Mouse (Mus musculus) G1E (cell line): Measurements from ENCODE around the gene St6galnac3. TPM values are rescaled to one million over a fixed set of nuclear protein-coding genes. Genes with fewer than 3 reads are reported as not detected.

Experiments
- ATAC-seq: 2 replicates; pipeline ENCODE4 v1.8.0; 2016; ENCODE audit warnings: mild to moderate bottlenecking; ENCODE audit not compliant: insufficient number of reproducible peaks, poor library complexity, low FRiP score, severe bottlenecking; ENCODE audit errors: extremely low read depth
- DNase-seq: peaks from one replicate; pipeline ENCODE4 v3.0.0; 2012; ENCODE audit warnings: low spot score
- H3K27me3 ChIP-seq: 2 replicates; pipeline ENCODE4 v1.6.1; 2012; ENCODE audit warnings: mild to moderate bottlenecking, low read length, inconsistent platforms; ENCODE audit not compliant: insufficient read depth
- H3K36me3 ChIP-seq: replicated peaks from 2 replicates; pipeline ENCODE3; 2012; ENCODE audit warnings: mild to moderate bottlenecking, inconsistent platforms
- H3K4me1 ChIP-seq: 2 replicates; pipeline ENCODE4 v1.6.1; 2012; ENCODE audit warnings: low read depth, low read length, inconsistent platforms, mixed read lengths; ENCODE audit not compliant: insufficient read depth
- H3K4me3 ChIP-seq: 2 replicates; pipeline ENCODE4 v1.5.1; 2012; ENCODE audit warnings: low read depth, mild to moderate bottlenecking, inconsistent platforms, low read length, moderate library complexity, mixed read lengths
- H3K9me3 ChIP-seq: replicated peaks from 2 replicates; pipeline ENCODE4 v1.6.1; 2012; ENCODE audit warnings: inconsistent platforms
- CTCF ChIP-seq: IDR thresholded peaks from 2 replicates; pipeline ENCODE4 v1.5.1; 2012; ENCODE audit warnings: low read depth, low read length, inconsistent platforms, mixed read lengths
- GATA1 ChIP-seq: IDR thresholded peaks from 2 replicates; pipeline ENCODE4 v1.6.1; 2012; ENCODE audit warnings: borderline replicate concordance, low read length, inconsistent platforms, mixed read lengths
- GATA2 ChIP-seq: IDR thresholded peaks from 2 replicates; pipeline ENCODE4 v1.6.1; 2012; ENCODE audit warnings: low read depth, low read length, inconsistent platforms, borderline replicate concordance
- POLR2AphosphoS5 ChIP-seq: IDR thresholded peaks from 2 replicates; pipeline ENCODE4 v1.6.1; 2012; ENCODE audit warnings: low read depth, low read length, inconsistent platforms; ENCODE audit not compliant: insufficient replicate concordance
- TAL1 ChIP-seq: conservative IDR thresholded peaks from 2 replicates; pipeline ENCODE4 v1.6.1; 2012; ENCODE audit warnings: low read depth, low read length, inconsistent platforms, mixed read lengths
- polyA plus RNA-seq: library from polyadenylated mRNA; stranded (reverse); fragments of >175 nt; gene quantifications from 2 replicates; pipeline ENCODE4 v1.2.3, GENCODE M21; 2012
- total RNA-seq, 2 experiments: library from RNA; stranded (forward) in 1 of 2; stranded (reverse) in 1 of 2; fragments of 200-1000 nt in 1 of 2; fragments of >200 nt in 1 of 2; fragmentation: Nextera tagmentation in 1 of 2; gene quantifications; 2 replicates each; pipeline ENCODE4 v1.2.3; 2014 to 2017

The St6galnac3 gene
- total and polyA plus RNA-seq, 3 experiments = 1.3 to 62.8 (median 45.7) TPM

- Histone ChIP-seq H3K4me3 (no peak overlapping the region), H3K4me1 (no peaks in the 10 kb centered on the region; the same call in 1 of the 2 replicates), H3K27me3 (no peaks in the 10 kb centered on the region), H3K9me3 (no peaks in the 10 kb centered on the region), H3K36me3 (peaks cover 47% of the 10 kb centered on the region)
- TF ChIP-seq GATA1 (no peak), GATA2 (no peak), POLR2AphosphoS5 (no peak), TAL1 (no peak), CTCF (no peak)
- DNase-seq = no peak
- no peak for ATAC-seq
Measured at GRCm38 (mm10) chr3:153359966-153360365, 365.0 kb downstream of the St6galnac3 start.

DNA sequence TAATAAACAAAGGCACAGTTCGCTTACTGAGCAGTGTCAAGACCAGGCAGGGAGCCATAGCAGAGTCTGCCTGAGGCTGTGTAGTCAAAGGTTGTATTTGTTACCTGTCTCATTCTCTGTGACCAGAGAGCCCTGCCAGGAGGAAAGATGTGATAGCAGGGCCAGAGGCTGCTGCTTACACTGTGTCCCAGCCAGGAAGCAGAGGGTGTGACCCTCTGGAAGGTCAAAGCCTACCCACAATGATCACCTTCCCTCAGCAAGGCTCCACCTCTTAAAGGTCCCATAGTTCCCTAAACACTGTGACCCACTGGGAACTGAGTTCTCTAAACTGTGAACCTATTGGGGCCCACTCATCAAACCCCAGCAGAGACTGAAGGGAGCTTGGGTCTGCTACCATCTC, 368.9 kb downstream of the St6galnac3 start:
- H3K4me1 ChIP-seq = no peaks in the 10 kb centered on the region; the same call in 1 of the 2 replicates
- DNase-seq = no peak
- H3K9me3 ChIP-seq = no peaks in the 10 kb centered on the region
- H3K27me3 ChIP-seq = no peaks in the 10 kb centered on the region
- no peak for TF ChIP-seq GATA1
- TF ChIP-seq POLR2AphosphoS5 = no peak
- TF ChIP-seq TAL1 = no peak
- TF ChIP-seq GATA2 = no peak
- TF ChIP-seq CTCF = no peak
- H3K4me3 ChIP-seq = no peak overlapping the region
- H3K36me3 ChIP-seq = peaks cover 20% of the 10 kb centered on the region
- ATAC-seq = no peak

GRCm38 (mm10) chr3:153354988-153355297, 370.0 kb downstream of the St6galnac3 start:
- H3K4me1 ChIP-seq = no peaks in the 10 kb centered on the region; the same call in 1 of the 2 replicates
- ATAC-seq (no peak), DNase-seq (no peak)
- no peaks in the 10 kb centered on the region for H3K9me3 ChIP-seq
- no peak for TF ChIP-seq GATA2
- no peak for TF ChIP-seq POLR2AphosphoS5
- TF ChIP-seq GATA1 = no peak
- TF ChIP-seq CTCF = no peak
- no peak for TF ChIP-seq TAL1
- H3K36me3 ChIP-seq = peaks cover 14% of the 10 kb centered on the region
- H3K4me3 ChIP-seq = no peak overlapping the region
- H3K27me3 ChIP-seq = no peaks in the 10 kb centered on the region

DNA sequence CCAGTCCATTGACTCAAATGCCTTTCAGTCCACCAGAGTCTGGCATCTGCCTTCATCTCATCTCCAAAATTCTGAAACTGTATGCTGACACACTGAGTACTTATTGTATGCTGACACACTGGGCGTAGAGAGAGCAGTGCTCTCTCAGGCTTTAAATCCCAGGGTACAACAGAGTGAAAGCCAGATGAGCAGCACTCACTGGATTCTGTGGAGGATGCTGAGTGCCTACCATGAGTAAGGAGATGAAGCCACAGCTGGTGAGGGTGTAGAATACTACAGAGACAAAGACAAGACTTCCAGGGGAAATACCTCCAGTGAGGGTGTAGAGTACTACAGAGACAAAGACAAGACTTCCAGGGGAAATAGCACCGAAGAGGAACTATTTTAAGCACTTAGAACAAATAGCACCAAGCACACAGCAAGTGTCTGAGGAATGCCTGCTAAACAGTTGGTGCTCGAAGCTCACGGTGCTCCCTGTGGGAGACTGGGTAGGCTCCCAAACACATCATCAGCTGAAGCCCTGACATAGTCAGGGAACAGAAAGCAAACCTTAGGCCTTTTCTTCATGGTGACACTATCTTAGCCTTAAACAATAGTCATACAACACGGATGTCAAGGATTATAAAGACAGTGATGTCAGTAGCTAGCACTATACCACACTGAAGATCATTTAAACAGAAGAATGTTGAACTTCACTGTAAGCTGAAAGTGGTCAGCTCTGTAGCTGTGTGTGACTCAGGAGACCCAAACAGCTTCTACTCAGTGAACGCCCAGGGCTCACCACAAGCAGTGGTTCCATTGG, 370.6 kb downstream of the St6galnac3 start:
- no peak for TF ChIP-seq GATA2
- TF ChIP-seq GATA1 = no peak
- TF ChIP-seq TAL1 = no peak
- no peak for TF ChIP-seq CTCF
- TF ChIP-seq POLR2AphosphoS5 = no peak
- ATAC-seq = no peak
- H3K36me3 ChIP-seq = peaks cover 11% of the 10 kb centered on the region

DNA sequence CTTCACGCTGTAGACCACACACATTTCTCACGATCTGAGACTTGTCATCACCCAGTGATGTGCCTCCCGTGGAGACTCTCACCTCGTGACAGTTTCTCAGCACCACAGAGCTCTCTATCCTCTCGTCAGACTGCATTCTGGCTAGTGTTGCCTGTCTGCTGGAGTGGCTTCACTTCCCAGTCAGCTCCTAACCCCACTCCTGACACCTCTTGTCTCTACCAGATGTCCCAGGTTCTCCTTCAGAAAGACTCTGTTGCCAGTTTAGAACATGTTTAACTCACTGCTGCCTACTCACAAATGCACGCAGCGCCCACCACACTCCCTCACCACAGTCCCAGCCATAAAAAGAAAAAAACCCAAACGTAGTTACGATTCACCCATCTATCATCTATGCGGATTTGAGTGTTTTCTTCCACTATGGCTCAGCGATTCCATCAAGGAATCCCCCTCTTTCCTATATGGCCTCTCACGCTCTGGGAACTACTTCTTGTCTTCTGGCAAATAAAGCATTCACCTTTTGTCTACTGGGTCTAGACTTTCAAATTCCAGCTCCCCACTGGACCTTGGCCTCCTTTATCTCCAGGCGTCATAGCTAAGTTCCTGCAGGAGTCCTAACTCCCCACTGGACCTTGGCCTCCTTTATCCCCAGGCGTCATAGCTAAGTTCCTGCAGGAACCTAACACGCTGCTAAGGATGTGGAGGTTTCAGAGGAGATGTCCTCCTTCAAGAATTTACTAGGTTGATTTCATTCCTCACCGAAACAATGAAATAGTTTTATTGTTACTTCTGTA, 371.5 kb downstream of the St6galnac3 start:
- ATAC-seq (no peak), DNase-seq (no peak)
- no peaks in the 10 kb centered on the region for H3K27me3 ChIP-seq
- no peaks in the 10 kb centered on the region for H3K9me3 ChIP-seq
- peaks cover 3% of the 10 kb centered on the region; the same call in 1 of the 2 replicates for H3K4me1 ChIP-seq
- H3K4me3 ChIP-seq = no peak overlapping the region
- peaks cover 15% of the 10 kb centered on the region for H3K36me3 ChIP-seq
- no peak for TF ChIP-seq CTCF
- no peak for TF ChIP-seq GATA1
- TF ChIP-seq GATA2 = no peak
- no peak for TF ChIP-seq POLR2AphosphoS5
- TF ChIP-seq TAL1 = no peak

More for the DNA sequence above, 370.6 kb downstream of the St6galnac3 start:
- no peaks in the 10 kb centered on the region; the same call in 1 of the 2 replicates for H3K4me1 ChIP-seq
- H3K9me3 ChIP-seq = no peaks in the 10 kb centered on the region
- DNase-seq = no peak
- H3K4me3 ChIP-seq = no peak overlapping the region
- H3K27me3 ChIP-seq = no peaks in the 10 kb centered on the region

- H3K4me3 ChIP-seq = no peak overlapping the region
- ATAC-seq (no peak), DNase-seq (no peak)
- peaks cover 3% of the 10 kb centered on the region; the same call in 1 of the 2 replicates for H3K4me1 ChIP-seq
- H3K9me3 ChIP-seq = no peaks in the 10 kb centered on the region
- H3K36me3 ChIP-seq = peaks cover 17% of the 10 kb centered on the region
- TF ChIP-seq TAL1 (no peak), GATA1 (no peak), GATA2 (no peak), POLR2AphosphoS5 (no peak), CTCF (no peak)
- H3K27me3 ChIP-seq = no peaks in the 10 kb centered on the region
Measured at GRCm38 (mm10) chr3:153349981-153350380, 375.0 kb downstream of the St6galnac3 start.
